Mouse (Mus musculus) frontal cortex, postnatal 25 days (tissue): Measurements from ENCODE around the gene Cntn4.
A peak's percentile ranks its signal among the peaks of the same experiment; 100 is the strongest.

ENCODE experiments used
- DNase-seq, 2 experiments: peaks; one replicate each; pipeline ENCODE4 v3.0.0; 2022; ENCODE audit warnings: low spot score in 2 of 2

Cntn4 gene

DNA sequence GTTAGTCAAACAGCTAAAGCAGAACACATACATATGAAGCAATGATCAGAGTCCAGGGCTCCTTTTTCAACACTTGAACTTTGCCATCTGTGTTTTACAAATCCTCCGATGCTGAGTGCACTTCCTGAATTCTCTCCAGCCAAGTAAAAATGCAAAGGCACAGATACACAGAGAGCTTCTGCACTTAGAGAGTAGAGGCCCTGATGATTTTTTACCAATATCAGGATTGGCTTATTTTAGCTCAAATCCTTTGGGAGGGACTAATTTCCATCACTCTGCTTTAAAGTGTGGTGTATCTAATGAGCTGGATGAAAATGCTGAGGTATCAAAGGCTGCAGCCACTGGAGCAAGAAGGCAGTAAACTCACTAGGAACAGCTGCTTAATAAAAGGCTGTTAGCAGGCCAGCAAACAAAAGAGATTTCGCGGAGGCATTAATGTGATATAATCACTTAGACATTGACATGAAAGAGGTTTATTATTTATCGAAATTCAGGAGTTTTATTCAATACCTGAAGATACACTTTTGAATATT is 400.7 kb downstream of the Cntn4 start:
- no peak for DNase-seq

DNA sequence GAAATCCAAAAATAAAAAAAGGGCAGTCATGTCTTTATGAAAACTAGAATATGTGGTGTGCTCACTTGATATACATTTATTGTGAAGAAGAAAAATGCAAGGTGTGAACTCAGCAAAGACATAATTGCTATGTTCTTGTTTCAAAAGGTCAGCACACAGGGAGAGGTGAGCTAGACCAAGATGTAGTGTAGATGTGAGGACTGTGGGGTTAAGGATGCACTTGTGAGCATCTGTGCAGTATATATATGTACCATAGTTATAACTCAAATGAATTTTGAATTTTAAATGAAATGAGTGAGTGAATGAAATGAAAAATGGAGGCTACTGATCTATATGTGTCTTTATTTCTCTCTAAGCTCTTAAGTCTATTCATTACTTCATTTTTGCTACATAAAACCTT is 401.2 kb downstream of the Cntn4 start:
- no peak for DNase-seq

DNA sequence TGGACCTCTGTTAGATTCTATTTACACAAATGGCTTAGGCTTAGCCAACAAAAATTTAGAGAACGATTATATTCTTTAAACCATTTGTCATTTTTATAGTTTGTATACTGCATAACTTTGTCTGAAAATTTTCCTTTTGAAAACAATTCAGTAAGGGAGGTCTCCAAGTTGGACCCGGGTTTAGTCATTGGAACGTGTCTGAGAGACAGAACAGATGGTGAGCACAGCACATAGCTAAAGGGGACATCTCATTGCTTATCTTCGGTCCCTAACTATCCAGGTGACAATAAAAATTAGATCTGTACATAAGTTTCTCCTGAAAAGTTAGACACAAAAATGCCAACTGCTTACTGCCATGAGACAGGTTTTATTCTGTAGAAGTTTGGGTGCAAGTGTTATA is 420.4 kb downstream of the Cntn4 start:
- DNase-seq, result no peak

DNA sequence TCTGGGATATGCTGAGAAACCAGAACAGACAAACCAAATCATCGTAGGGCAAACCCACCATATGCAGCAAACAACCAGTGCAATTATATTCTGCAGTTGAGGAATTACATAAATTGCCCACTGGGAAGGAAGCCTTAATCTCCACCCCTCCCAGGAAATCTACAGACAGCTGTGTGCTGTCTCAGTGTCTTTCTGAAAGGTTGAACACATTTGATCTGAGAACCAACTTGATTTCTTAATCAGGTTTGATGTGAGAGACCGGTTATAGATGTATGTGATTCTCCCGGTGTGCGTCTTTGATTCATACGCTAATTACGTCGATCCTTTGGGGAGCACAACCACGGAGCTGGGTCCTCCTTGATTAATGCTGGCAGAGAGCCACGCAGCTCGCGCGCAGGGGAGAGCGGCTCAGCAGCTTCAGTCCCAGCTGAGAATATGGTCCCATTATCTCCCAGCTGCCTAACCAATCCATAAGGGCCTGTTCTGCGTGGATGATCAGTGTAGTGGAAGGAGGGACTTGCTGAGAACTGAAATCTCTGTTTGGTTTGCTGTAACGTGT is 441.1 kb downstream of the Cntn4 start:
- peak; percentile 36 to 51 for DNase-seq

DNA sequence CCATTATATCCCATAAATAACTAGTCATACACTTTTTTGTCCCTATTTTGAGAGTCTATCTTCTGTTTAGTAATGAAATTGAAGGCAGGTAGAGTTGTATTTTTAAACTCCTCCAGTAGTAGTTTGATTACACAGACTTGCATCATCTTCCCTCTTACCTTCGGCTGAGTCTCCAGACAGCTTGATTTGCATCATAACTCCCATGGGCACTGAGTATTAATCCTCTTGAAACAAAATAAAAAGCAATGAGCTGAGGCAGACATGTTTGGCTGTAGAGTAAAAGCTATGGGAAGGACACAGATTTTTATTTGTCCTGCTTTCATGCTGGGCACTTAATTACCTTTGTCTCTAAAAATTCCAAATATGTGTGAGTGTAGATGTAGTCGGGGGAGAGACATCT is 476.1 kb downstream of the Cntn4 start:
- no peak for DNase-seq

DNA sequence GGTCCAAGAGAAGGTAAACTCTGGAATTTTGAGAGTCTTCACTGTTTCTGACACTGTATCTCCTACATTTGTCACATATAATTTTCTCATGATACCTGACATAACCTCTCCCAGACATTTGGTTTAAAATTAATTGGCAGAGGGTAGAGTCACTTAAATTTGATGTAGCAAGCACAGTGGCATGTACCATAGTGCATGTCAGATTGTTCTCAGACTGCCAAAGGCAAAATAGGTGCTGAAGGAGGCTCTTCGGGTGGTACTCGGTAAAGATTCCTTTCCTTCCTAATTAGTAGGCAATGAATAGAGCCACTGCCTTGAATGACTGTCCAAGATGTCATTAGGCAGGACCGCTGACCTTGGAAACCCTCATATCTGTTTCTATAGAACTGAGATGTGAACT is 477.9 kb downstream of the Cntn4 start:
- no peak for DNase-seq

DNA sequence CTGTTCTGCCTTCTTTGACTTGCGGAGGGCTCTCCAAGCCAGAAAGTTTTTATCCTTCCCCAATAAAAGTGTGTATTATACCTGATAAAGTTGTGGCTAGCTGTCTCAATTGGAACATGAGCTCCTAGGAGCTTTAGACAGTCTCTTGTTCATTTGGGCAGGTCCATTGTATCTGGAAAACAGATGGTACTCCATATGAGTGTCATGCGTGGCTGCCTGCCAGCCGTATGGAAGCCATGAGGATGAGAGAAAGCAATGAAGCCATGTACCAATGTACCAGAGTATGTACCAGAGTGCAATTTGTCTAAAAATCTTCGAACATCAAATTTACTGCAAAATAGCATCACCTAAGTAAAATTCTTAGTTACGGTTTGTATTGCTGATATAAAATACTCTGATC is 500.1 kb downstream of the Cntn4 start:
- DNase-seq, result no peak

DNA sequence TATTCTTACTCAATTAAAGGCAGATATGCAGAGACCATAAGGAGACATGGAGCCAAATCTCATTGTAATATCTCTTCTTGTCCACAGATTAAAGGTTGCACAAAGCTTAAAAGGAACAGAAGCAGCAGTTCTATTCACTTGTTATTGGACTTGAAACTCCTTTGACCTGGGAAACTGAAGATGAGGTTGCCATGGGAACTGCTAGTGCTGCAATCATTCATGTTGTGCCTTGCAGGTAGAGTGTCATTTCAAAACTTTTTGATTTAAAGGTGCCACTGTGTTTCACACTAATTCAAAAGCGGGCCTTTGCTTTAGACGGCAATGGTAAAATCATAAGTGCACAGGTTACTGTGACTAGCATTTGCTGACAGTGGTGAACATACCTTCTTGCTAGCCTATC is 504.1 kb downstream of the Cntn4 start:
- DNase-seq, result no peak

DNA sequence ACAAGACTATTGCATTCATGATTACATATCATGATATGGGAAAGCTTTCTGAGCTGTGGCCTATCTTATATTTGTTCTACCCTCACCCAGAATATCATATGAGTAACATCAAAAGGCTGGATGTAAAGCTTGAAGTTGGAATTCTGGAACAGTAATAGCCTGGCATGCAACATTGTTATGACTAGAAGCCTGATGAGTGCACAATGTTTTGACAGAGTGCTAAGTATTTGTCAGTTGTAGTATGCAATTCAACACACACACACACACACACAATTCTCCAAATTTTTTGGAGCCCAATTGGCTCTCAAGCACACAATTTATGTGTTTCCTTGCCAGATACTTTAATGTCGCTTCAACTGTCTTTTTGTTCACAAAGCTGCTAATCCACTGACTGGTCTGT is 523.5 kb downstream of the Cntn4 start:
- DNase-seq, result no peak

DNA sequence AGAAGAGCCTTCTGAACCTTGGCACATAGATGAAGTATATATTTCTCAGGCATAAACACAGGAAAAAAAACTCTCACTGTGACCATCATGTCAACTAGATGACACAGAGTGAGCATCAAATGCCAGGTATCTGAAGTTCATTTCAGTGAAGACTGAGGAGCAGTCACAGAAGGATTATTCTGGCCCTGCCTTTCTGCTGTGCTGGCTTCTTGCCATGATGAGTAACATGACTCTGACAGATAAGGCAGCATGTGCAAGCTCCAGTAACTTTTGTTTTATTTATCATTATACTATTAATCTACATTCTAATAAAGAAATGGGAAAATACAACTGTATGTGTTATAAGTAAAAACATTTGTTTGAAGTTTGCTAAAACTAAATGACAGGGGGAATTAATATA is 529.9 kb downstream of the Cntn4 start:
- DNase-seq, result no peak

DNA sequence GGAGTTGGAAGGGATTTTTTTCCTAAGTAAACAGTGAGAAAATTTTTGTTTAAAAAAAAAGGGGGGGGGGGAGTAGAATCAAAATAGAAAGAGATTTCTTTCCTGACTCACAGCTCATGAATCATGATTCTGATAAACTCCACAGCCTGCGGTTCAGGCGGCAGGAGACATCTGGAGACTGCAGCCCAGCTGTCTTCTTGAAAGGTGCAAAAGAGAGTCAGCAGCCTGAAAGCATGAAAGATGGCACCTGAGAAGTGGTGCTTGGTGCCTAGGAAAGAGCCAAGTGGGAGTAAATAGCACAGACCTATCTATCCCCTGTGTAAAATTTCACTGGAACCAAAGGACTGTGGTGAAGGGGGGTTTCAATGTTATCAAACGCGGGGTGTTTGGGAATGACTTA is 535.6 kb downstream of the Cntn4 start:
- no peak for DNase-seq

DNA sequence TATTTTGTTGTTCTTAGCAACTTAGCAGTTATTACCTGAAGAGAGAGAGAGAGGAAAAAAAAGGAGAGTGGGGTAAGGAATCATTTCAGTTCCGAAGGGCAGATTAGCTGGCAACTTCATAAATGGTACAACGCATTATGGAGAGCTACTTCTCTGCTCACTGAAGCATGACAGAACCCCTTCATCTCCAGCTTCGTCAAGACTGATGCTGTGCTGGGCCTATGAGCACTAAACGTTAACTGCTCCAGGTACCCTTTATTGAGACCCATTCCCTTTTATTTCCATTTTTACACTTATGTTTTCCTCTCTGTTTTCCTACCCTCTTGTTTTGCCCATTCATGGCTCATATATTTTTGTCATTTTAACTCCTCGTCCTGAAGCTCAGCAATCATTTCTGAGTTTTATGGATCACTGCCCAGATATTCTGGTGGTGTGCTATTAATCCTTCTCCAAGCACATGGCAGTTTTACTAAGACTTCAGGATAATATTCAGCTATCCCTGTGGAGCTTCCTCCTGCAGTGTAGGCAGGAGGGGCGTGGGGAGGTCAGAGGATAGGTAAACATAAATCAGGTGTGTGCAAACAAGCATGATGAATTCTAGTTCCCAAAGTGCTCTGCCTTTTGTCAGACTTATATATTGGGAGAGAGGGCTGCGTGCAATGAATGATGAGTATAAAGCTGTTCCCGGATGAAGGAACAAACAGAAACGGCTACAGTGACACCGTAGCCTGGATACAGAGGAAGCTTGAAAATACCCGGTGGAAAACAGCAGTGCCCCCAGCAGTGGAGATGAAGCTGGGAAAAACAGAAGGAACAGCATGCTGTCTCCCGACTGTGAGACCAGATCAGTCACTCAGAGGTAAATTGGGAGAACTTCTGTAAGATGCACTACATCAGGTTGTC is 559.8 kb downstream of the Cntn4 start:
- no peak for DNase-seq

DNA sequence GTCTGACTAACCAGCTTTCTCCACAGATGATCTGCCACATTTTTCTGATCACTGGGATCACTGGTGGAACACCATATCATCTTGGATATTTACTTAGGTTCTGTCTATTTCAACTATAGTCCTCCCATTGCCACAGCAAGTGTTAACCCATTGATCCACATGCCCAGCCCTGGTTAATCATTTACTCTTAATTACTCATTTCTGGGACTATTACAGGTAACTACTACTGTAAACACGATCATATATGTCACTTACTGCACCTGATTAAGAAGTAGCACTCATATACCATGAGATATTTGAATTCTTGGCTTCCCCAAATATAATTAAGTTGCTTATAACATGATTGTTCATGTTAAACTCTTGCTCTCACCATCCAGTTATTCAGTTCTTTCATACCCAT is 564.1 kb downstream of the Cntn4 start:
- DNase-seq, result no peak

DNA sequence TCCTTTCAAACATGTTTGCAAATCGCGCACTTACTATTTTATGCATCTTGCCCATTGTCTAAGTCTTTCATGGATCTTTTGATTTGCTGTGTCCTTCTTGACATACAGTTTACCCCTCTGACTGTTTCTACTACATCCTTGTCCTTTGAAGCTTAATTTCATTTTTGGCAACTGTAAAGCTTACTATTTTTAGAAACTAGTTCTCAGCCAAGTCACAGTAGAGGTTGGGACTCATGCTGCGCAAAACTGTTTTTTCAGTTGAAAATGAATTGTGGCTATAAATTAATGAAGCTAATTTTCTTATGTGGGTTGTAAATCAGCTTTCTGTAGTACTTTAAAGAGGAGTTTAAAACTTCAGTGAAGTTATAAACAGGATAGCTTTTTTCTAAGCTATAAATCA is 585.9 kb downstream of the Cntn4 start:
- no peak for DNase-seq

DNA sequence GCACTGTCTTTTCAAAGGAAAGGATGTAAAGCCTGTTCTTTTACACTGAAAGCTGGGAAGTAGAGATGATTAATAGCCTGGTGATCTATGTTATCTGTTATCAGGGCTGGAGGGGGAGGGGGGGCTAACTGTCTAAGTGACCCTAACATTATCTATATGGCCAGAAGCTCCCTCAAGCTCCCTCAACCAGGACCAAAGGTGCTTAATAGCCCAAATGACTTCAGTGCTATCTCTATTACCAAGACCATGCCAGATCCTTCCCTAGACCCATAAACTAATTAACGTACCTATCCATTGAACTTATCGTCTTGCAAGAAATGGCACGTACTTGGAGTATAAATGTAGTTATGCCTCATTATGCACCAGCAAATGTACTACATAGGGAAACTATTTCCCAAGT is 588.0 kb downstream of the Cntn4 start:
- no peak for DNase-seq

DNA sequence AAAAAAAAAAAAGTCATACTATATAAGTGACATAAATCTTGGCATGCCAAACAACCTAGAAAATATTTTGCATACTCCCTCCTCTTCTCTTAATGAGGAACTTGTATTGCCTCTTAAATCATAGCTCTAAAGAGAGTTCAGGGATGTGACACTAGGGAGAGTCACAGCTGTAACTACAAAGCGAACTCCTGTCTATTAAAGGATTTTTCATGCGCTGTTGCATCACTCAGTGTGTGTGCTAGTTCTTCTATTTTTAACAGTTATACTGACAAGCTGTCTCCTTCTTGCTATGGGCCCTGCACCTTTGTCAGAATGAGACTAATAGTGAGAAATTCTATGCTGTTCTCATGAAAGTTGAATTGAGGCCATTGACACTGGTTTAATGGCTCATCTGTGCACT is 588.8 kb downstream of the Cntn4 start:
- no peak for DNase-seq

DNA sequence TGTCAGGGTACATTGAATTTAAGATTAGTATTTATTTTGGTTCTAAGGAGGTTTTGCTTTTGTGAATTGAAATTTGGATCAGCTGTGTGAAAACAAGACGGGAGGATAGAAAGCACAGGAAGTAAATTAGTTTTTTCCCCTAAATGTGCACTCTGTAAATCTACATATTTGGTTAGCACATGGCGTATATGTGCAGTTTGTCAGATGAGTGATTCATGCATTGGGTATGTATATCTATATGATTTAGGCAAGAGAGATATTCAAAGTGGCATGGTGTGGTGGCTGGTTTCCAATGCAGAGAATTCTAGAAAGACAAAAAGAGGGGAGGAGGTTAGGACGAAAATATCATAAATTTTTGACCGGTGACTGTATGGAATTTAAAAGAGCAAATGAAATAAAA is 591.3 kb downstream of the Cntn4 start:
- no peak for DNase-seq

DNA sequence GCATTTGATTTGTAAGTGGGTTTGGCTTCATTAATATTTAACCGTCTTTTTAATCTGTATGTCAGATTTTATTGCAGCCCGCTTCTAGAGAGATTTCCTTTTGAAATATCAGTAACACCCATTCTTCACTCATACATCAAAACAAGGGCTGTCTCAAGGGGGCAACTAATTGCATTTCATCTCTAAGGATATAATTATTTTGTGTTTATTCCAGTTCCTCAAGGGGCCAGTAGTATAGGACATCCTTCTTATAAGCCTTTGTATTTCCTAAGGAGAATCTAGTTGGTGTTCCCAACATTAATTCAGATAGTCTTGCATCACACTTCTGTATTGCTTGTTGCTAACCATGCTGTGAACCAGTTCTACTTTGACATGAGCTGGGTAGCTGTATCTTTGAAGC is 599.7 kb downstream of the Cntn4 start:
- DNase-seq, result no peak

DNA sequence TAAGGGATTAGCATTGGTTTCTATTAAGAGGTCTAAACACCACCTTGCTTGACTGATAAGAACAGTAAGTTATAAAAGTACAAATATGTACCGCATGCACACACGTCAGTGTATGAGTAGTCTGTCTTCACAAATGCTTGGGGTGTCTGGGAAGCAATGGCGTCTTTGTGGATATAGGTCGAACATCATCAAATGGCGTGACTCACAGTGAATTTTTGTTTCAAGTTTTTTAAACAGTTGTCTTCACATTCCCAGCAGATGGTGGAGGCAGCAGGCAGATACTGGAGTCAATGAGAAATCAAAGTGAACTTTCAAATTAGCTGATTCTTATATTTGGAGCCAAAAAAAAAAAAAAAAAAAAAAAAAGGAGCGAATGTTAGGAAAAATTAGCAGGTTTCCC is 604.2 kb downstream of the Cntn4 start:
- no peak for DNase-seq

DNA sequence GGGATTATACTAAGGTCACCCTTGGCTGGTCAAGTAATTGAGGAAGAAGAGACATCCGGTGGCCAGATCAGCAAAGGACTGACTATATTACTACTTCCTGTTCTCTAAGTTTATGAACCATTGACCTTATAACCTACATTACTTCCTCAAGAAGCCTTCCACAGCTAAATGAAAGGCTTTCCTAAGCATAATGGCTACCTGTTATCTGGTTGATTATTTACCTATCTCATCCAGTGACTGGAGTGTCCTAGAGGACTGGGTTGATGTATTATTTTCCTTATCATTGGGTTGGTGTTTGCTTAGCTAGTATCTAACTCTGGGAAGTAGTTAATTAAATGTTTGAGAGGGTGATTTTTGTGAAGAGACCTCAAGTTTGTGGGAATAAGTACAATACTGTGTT is 606.4 kb downstream of the Cntn4 start:
- DNase-seq, result no peak

DNA sequence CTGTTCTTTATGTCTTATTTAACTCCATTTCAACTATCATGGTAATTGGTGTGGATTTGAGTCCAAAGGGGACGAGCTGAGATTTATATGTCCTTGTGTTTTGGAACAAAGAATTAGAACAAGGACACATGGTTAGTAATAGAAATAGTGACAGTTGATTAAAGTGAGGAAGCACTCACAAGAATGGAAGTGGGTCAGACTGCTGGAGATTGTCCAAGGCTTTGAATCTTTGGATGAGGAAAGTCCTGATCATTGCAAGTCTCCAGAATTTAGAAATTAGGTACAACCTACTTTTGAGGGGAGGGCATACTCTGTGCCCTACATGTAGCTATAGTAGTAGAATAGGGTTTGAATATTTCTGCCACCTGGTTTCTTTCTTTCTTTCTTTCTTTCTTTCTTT is 622.0 kb downstream of the Cntn4 start:
- no peak for DNase-seq

DNA sequence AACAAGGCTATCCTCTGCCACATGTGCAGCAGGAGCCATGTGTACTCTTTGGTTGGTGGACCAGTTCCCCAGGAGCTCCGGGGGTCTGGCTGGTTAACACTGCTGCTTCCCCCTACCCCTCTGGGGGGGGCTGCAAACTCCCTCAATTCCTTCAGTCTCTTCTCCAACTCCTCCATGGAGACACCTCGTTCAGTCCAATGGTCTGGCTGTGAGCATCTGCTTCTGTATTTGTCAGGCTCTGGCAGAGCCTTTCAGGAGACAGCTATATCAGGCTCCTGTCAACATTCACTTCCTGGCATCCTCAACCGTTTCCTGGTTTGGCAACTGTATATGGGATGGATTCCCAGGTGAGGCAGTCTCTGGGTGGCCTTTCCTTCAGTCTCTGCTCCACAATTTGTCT is 622.7 kb downstream of the Cntn4 start:
- DNase-seq, result no peak

DNA sequence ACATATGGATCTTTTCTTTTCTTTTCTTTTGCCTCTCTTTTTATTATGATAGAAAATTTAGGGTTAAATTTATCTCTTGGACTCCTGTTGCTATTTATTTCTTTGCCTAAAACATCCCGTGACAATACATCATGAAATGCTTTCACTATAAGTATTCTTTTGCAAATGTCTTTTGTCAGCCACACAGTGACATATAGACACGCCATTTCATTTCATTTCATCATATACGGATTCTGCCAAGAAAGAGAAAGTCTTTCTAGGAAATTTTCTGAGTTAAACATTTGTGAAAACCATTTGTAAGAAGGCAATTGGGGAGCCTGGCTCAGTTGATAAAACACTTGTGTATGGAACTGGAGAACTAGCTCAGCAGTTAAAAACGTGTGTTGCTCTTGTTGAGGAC is 625.0 kb downstream of the Cntn4 start:
- no peak for DNase-seq

DNA sequence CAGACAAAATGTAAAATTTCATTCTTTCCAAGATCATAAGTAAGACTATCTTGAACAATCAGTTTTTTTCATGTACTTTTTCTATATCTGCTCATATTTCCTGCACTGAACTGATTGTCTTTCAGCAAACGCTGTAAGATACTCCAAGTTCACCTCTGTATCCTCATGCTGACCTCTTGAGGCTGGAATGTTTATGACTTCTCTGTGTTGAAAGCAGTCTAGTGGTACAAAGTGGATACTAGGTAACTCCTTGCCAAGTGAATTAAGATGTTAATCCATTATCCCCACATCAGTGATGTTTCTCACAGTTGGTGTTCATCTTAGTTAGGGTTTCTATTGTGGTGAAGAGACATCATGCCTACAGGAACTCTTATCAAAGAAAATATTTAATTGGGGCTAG is 651.5 kb downstream of the Cntn4 start:
- no peak for DNase-seq
